Mouse (Mus musculus) heart, adult 2 months (tissue): ENCODE data around the gene Insig1.

Experiments
- CTCF ChIP-seq: fragments of 200-600 bp; IDR thresholded peaks from 2 replicates; pipeline ENCODE4 v1.8.1; 2022; ENCODE audit warnings: antibody characterized with exemption, mild to moderate bottlenecking, moderate library complexity
- EP300 ChIP-seq: fragments of 200-500 bp; IDR thresholded peaks from 2 replicates; pipeline ENCODE4 v1.6.1; 2011; ENCODE audit warnings: low read depth, low read length, control low read depth; ENCODE audit not compliant: insufficient read depth
- POLR2A ChIP-seq: fragments of 200-500 bp; IDR thresholded peaks from 2 replicates; pipeline ENCODE4 v1.6.1; 2011; ENCODE audit warnings: mild to moderate bottlenecking, low read depth, low read length, control low read depth; ENCODE audit not compliant: insufficient read depth

DNA sequence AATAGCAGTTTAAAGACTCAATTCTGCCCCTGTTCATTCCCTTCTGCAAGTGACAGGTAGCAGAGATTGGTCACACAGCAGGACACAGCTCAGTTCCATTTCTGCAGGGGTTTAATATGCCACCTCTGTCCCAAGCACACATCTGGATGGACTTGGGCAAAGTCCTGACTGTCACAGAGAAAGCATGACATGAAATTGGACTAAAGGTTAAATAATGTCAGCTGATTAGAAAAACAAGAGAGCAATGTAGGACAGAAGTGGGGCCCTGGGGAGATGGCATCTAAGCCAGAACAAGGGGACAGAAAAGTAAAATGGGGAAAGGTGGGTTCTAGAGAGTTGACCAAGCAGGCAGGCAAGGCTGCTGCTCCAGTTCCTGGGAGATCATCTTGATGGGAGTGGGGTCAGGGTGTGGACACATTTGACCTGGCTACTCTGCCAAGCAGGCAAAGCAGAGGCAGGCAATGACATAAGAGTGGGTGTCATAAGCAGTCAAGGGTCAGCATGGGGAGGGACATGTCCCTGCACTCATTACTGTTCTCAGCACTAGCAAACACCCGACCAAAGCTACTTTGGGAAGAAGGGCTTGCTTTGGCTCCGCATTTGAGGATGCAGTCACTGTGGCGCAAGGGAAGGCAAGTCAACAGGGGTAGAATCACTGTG is 39.5 kb upstream of the Insig1 start:
- TF ChIP-seq CTCF = no peak
- TF ChIP-seq POLR2A = no peak
- no peak for TF ChIP-seq EP300
